Mouse (Mus musculus) small intestine, adult 2 months (tissue): ENCODE measurements around the gene Tbl2. TPM values are rescaled to one million over a fixed set of nuclear protein-coding genes. Genes with fewer than 3 reads are reported as not detected.

Experiments used
- H3K27ac ChIP-seq: fragments of 200-500 bp; 2 replicates; pipeline ENCODE4 v1.5.1; 2012; ENCODE audit warnings: low read depth, low read length, control low read depth, inconsistent platforms; ENCODE audit not compliant: insufficient read depth
- H3K27me3 ChIP-seq: fragments of 200-500 bp; 2 replicates; pipeline ENCODE4 v1.6.1; 2012; ENCODE audit warnings: mild to moderate bottlenecking, moderate library complexity, low read length, inconsistent platforms; ENCODE audit not compliant: control insufficient read depth, insufficient read depth
- H3K36me3 ChIP-seq: fragments of 200-500 bp; 2 replicates; pipeline ENCODE4 v1.6.1; 2012; ENCODE audit warnings: mild to moderate bottlenecking, low read length, control low read depth, inconsistent platforms; ENCODE audit not compliant: control insufficient read depth, insufficient read depth
- H3K4me1 ChIP-seq: fragments of 200-500 bp; 2 replicates; pipeline ENCODE4 v1.6.1; 2012; ENCODE audit warnings: low read length, inconsistent platforms, mixed read lengths; ENCODE audit not compliant: control insufficient read depth, insufficient read depth, insufficient read length
- H3K4me3 ChIP-seq: fragments of 200-500 bp; 2 replicates; pipeline ENCODE4 v1.5.1; 2012; ENCODE audit warnings: low read depth, mild to moderate bottlenecking, control low read depth, inconsistent platforms, low read length, moderate library complexity
- CTCF ChIP-seq: fragments of 200-500 bp; IDR thresholded peaks from 2 replicates; pipeline ENCODE4 v1.5.1; 2012; ENCODE audit warnings: low read depth, mild to moderate bottlenecking, control low read depth, inconsistent platforms, low read length, moderate library complexity, mixed read lengths; ENCODE audit not compliant: insufficient replicate concordance, insufficient read length; ENCODE audit errors: extremely low read depth
- POLR2A ChIP-seq: fragments of 200-500 bp; IDR thresholded peaks from 2 replicates; pipeline ENCODE4 v1.6.1; 2012; ENCODE audit warnings: low read depth, mild to moderate bottlenecking, control low read depth, inconsistent platforms, low read length, moderate library complexity
- WGBS: fragments of 180-500 bp; shearing (Covaris S2); methylation state at CpG from one replicate; pipeline ENCODE4 v1.1.7; 2018; 5-methylcytosine and 5-hydroxymethylcytosine counted together
- polyA plus RNA-seq: library from polyadenylated mRNA; depleted of rRNA; stranded (reverse); fragments of >200 nt; gene quantifications from 2 replicates; pipeline ENCODE4 v1.2.3, GENCODE M21; 2012; rRNA removed

Gene Tbl2
- 4.8 and 5.3 TPM in 2 replicates for polyA plus RNA-seq

GRCm38 (mm10) chr5:135149053-135149819, at the start of gene Tbl2:
TSS of gene Tbl2 (plus strand) at chr5:135149657.
- Histone ChIP-seq H3K36me3 (peaks cover 8% of the 10 kb centered on the region), H3K27me3 (no peaks in the 10 kb centered on the region), H3K27ac (peak within 1 kb of the TSS; percentile 95), H3K4me1 (peaks cover 2% of the 10 kb centered on the region; the same call in 1 of the 2 replicates), H3K4me3 (peak within 1 kb of the TSS; percentile 92)
- TF ChIP-seq CTCF (no peak), POLR2A (peak; percentile 58)
- WGBS, result under 1% methylated on average over 63 of the region's 63 CpGs

GRCm38 (mm10) chr5:135100981-135101380, 48.5 kb upstream of the Tbl2 start:
- no peak overlapping the region for H3K4me3 ChIP-seq
- TF ChIP-seq POLR2A (no peak), CTCF (no peak)
- 32% methylated on average over 1 of the region's 1 CpGs for WGBS
- no peaks in the 10 kb centered on the region for H3K36me3 ChIP-seq
- peaks cover 3% of the 10 kb centered on the region; the same call in 1 of the 2 replicates for H3K4me1 ChIP-seq
- no peaks in the 10 kb centered on the region for H3K27me3 ChIP-seq
- H3K27ac ChIP-seq, result no peak overlapping the region

- TF ChIP-seq POLR2A (no peak), CTCF (peak; percentile 56; the same call in 1 of the 2 replicates)
- Histone ChIP-seq H3K27ac (no peak overlapping the region), H3K4me1 (peaks cover 6% of the 10 kb centered on the region), H3K4me3 (no peak overlapping the region), H3K36me3 (no peaks in the 10 kb centered on the region), H3K27me3 (no peaks in the 10 kb centered on the region)
- 61% methylated on average over 11 of the region's 11 CpGs for WGBS
Measured at GRCm38 (mm10) chr5:135103999-135104660, 45.3 kb upstream of the Tbl2 start.

GRCm38 (mm10) chr5:135106758-135107256, 42.6 kb upstream of the Tbl2 start:
- peaks cover 12% of the 10 kb centered on the region for H3K4me1 ChIP-seq
- H3K4me3 ChIP-seq, result peak overlapping the region; percentile 91
- TF ChIP-seq POLR2A (peak; percentile 98), CTCF (no peak)
- no peaks in the 10 kb centered on the region for H3K36me3 ChIP-seq
- under 1% methylated on average over 48 of the region's 48 CpGs for WGBS
- H3K27ac ChIP-seq, result peak overlapping the region; percentile 81
- no peaks in the 10 kb centered on the region for H3K27me3 ChIP-seq

- Histone ChIP-seq H3K36me3 (0 out of 2 replicates have a peak, but pooled peaks cover under 1% of the 10 kb centered on the region), H3K27me3 (no peaks in the 10 kb centered on the region), H3K4me1 (peaks cover 12% of the 10 kb centered on the region), H3K4me3 (peak overlapping the region; percentile 91), H3K27ac (peak overlapping the region; percentile 81)
- TF ChIP-seq CTCF (peak; percentile 74; the same call in 1 of the 2 replicates), POLR2A (0 out of 2 replicates have a peak, but pooled peaks have one; percentile 14)
- 2% methylated on average over 40 of the region's 40 CpGs for WGBS
Measured at GRCm38 (mm10) chr5:135107521-135108501, 41.6 kb upstream of the Tbl2 start.

GRCm38 (mm10) chr5:135109017-135109416, 40.4 kb upstream of the Tbl2 start:
- WGBS, result 19% methylated on average over 6 of the region's 6 CpGs
- no peaks in the 10 kb centered on the region for H3K27me3 ChIP-seq
- TF ChIP-seq POLR2A (no peak), CTCF (no peak)
- H3K4me3 ChIP-seq, result peak overlapping the region; percentile 91
- peaks cover 8% of the 10 kb centered on the region for H3K36me3 ChIP-seq
- H3K4me1 ChIP-seq, result peaks cover 12% of the 10 kb centered on the region
- peak overlapping the region; percentile 81 for H3K27ac ChIP-seq

- Histone ChIP-seq H3K4me3 (peak overlapping the region; percentile 91; the same call in 1 of the 2 replicates), H3K27me3 (no peaks in the 10 kb centered on the region), H3K4me1 (peaks cover 14% of the 10 kb centered on the region), H3K36me3 (peaks cover 11% of the 10 kb centered on the region), H3K27ac (peak overlapping the region; percentile 81)
- no peak for TF ChIP-seq POLR2A
- no peak for TF ChIP-seq CTCF
- WGBS, result 67% methylated on average over 3 of the region's 3 CpGs
Measured at GRCm38 (mm10) chr5:135109426-135109825, 40.0 kb upstream of the Tbl2 start.
